Mouse (Mus musculus) liver, postnatal 0 days (tissue): ENCODE measurements around the gene Tfe3. TPM values are rescaled to one million over a fixed set of nuclear protein-coding genes. Genes with fewer than 3 reads are reported as not detected.
"Not testable (repeated sequence)": the region's sequence is repeated elsewhere in the genome, so short reads cannot be mapped to it uniquely, and the experiment has no call there.

ENCODE experiments used
- ATAC-seq: fragments of 200-750 bp; cut with Nextera tagmentation; 2 replicates; pipeline ENCODE4 v1.8.0; 2017; ENCODE audit warnings: mild to moderate bottlenecking, moderate library complexity
- DNase-seq: peaks from one replicate; pipeline ENCODE4 v3.0.0-alpha.2; 2016
- H3K27ac ChIP-seq: fragments of 300-500 bp; sonication (generic); 2 replicates; pipeline ENCODE4 v1.5.1; 2014; ENCODE audit warnings: antibody characterized with exemption, moderate library complexity, mild to moderate bottlenecking, low read depth
- H3K27me3 ChIP-seq: fragments of 300-500 bp; sonication (generic); 2 replicates; pipeline ENCODE4 v1.6.1; 2014; ENCODE audit warnings: low read length, control low read depth, mixed read lengths; ENCODE audit not compliant: insufficient read depth
- H3K36me3 ChIP-seq: fragments of 300-500 bp; sonication (generic); replicated peaks from 2 replicates; pipeline ENCODE4 v1.6.1; 2014; ENCODE audit warnings: mild to moderate bottlenecking, control low read depth, low read length, moderate library complexity, mixed read lengths; ENCODE audit not compliant: insufficient read depth
- H3K4me1 ChIP-seq: fragments of 300-500 bp; sonication (generic); 2 replicates; pipeline ENCODE4 v1.6.1; 2014; ENCODE audit warnings: antibody characterized with exemption, mild to moderate bottlenecking, control low read depth; ENCODE audit not compliant: insufficient read depth
- H3K4me2 ChIP-seq: fragments of 300-500 bp; sonication (generic); 2 replicates; pipeline ENCODE4 v1.6.1; 2014; ENCODE audit warnings: low read depth, mild to moderate bottlenecking, low read length, moderate library complexity, mixed read lengths
- H3K4me3 ChIP-seq: fragments of 300-500 bp; sonication (generic); 2 replicates; pipeline ENCODE4 v1.5.1; 2014; ENCODE audit warnings: low read depth, low read length
- H3K9ac ChIP-seq: fragments of 300-500 bp; sonication (generic); replicated peaks from 2 replicates; pipeline ENCODE4 v1.6.1; 2014; ENCODE audit warnings: mild to moderate bottlenecking, moderate library complexity
- H3K9me3 ChIP-seq: fragments of 300-500 bp; sonication (generic); 2 replicates; pipeline ENCODE4 v1.6.1; 2016; ENCODE audit warnings: mild to moderate bottlenecking, control low read depth, low read length, mixed read lengths
- CTCF ChIP-seq: sonication (generic); IDR thresholded peaks from 2 replicates; pipeline ENCODE4 v1.5.1; 2016; ENCODE audit warnings: antibody characterized with exemption, low read depth
- EP300 ChIP-seq: IDR thresholded peaks from 2 replicates; pipeline ENCODE4 v1.6.1; 2016; ENCODE audit warnings: antibody characterized with exemption, low read depth, mild to moderate bottlenecking
- WGBS: fragments of 180-500 bp; shearing (Covaris S2); extraction: QIAGEN DNeasy Blood & Tissue Kit; methylation state at CpG from one replicate; pipeline ENCODE4 v1.1.7; 2014; ENCODE audit not compliant: insufficient replicate concordance; 5-methylcytosine and 5-hydroxymethylcytosine counted together
- polyA plus RNA-seq: library from polyadenylated mRNA; unstranded; fragments of >200 nt; fragmentation: Nextera tagmentation; extraction: Ambion mirVana; gene quantifications from 2 replicates; pipeline ENCODE4 v1.2.1, GENCODE M21; 2015

Tfe3 gene
- 9.6 and 10.3 TPM in 2 replicates for polyA plus RNA-seq

GRCm38 (mm10) chrX:7762137-7762920 lies at the start of gene Tfe3:
Tfe3 (plus strand) TSS chrX:7762560.
- peaks cover 14% of the 10 kb centered on the region; the same call in 1 of the 2 replicates for H3K4me1 ChIP-seq
- H3K27me3 ChIP-seq: no peaks in the 10 kb centered on the region
- ATAC-seq (peak; percentile 96), DNase-seq (peak; percentile 91)
- TF ChIP-seq EP300: no peak
- no peak for TF ChIP-seq CTCF
- peak within 1 kb of the TSS; percentile 66 for H3K27ac ChIP-seq
- H3K36me3 ChIP-seq: peaks cover 5% of the 10 kb centered on the region; the same call in 1 of the 2 replicates
- H3K4me2 ChIP-seq: peak within 1 kb of the TSS; percentile 64
- 7% methylated on average over 33 of the region's 38 CpGs for WGBS
- peak within 1 kb of the TSS; percentile 72 for H3K9ac ChIP-seq
- no peaks in the 10 kb centered on the region for H3K9me3 ChIP-seq
- peak within 1 kb of the TSS; percentile 62 for H3K4me3 ChIP-seq

GRCm38 (mm10) chrX:7713764-7714134 lies 48.6 kb upstream of the Tfe3 start:
- 25% methylated on average over 4 of the region's 12 CpGs for WGBS
- H3K4me3 ChIP-seq: peak overlapping the region; percentile 46
- DNase-seq, H3K4me1 ChIP-seq, H3K27ac ChIP-seq, H3K9me3 ChIP-seq, H3K27me3 ChIP-seq, H3K36me3 ChIP-seq: not testable (repeated sequence)
- H3K9ac ChIP-seq: peak overlapping the region; percentile 44; the same call in 1 of the 2 replicates
- ATAC-seq: peak; percentile 6
- peak overlapping the region; percentile 62 for H3K4me2 ChIP-seq

DNA sequence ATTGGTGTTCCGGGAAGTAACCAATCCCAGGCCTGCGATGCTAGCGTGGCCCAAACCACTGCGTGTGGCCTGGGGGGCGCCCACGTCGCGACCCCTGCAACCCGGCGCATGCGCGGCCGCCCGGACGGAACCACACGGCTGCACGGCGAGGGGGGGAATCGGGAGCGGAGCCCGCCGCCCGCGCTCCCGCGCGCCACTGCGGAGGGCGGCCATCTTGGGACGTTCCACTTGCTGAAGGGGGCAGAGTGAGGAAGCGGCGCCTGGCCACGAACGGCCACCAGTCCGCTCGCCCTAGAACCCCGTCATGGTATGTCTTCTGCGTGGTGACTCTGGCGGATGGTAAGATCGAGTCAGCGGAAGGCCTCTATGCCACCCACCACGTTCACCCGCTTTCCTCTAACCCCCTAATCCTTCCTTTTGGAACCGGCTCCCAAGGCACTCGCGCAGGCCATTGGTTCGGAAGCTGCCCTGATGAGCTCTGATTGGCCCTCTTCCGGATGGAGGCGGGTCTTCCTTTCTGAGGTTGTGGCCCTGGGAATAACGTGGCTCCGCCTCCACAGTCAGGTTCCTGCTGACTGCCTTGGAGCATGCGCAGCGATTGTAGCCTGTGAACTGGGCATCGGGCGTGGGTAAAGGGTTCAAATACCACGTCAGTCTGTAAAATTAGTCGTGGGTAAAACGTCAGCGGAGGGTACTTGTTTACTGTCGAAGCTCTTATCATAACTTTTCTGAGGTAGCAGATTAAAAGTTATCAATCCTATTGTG lies 48.0 kb upstream of the Tfe3 start, which contains the start of gene Wdr45:
Gene Wdr45, plus strand, starts transcription at position 199 of the 765 bp plus-strand sequence.
- ATAC-seq: peak; percentile 96
- not testable (repeated sequence) for H3K27me3 ChIP-seq, H3K36me3 ChIP-seq, H3K27ac ChIP-seq, H3K9me3 ChIP-seq, H3K4me1 ChIP-seq
- peak within 1 kb of the TSS; percentile 46 for H3K4me3 ChIP-seq
- WGBS: 21% methylated on average over 19 of the region's 60 CpGs
- peak within 1 kb of the TSS; percentile 44; the same call in 1 of the 2 replicates for H3K9ac ChIP-seq
- peak within 1 kb of the TSS; percentile 62 for H3K4me2 ChIP-seq
- peak; percentile 92 for DNase-seq

DNA sequence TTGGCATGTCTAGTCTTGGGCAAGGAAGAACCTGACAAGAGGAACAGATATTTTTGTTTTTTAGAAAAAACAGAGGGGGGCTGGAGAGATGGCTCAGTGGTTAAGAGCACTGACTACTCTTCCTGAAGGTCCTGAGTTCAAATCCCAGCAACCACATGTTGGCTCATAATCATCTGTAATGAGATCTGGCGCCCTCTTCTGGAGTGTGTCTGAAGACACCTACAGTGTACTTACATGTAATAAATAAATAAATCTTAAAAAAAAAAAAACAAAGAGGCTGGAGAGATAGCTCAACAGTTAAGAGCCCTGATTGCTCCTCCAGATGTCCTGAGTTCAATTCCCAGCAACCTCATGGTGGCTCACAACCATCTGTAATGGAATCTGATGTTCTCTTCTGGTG lies 46.3 kb upstream of the Tfe3 start:
- H3K4me2 ChIP-seq, H3K4me3 ChIP-seq, H3K9ac ChIP-seq, H3K36me3 ChIP-seq, H3K27me3 ChIP-seq, H3K9me3 ChIP-seq, H3K4me1 ChIP-seq, H3K27ac ChIP-seq, DNase-seq, ATAC-seq: not testable (repeated sequence)
- TF ChIP-seq CTCF: peak; percentile 30; the same call in 1 of the 2 replicates
- 42% methylated on average over 1 of the region's 1 CpGs for WGBS

DNA sequence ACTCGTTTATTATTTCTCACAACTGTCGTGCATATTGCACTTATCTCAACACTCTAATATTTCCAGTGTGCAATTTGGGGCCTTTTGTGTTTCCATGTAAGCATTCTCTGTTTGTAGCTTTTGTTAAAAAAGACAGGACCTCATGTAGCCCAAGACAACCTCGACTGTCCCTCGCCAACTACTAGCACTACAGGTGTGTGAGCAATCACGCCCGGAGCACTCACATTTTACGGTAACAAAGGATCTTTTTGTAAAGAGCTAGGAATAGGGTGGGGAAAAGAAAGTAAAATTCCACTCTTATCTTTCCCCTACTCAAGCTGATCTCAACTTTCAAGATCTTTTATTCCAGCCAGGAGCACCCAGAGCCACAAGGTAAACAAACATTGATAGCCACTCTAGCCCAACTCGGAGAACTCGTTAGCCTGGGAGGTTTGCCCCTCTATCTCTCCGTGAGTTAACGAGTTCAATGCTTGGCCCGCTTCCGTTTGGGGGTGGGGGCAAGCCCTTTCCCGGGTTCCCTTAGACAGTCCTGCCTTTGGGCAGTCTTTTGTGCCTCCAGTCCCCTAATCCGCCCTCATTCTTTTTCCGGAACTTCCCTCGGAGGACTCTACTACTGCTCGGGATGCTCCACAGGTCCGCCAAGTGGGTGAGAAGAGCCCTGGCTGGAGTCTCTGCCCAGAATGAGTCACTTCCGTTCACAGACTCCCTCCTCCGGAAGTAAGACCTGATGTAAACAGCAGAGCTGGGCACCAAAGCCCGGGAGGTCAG lies 40.7 kb upstream of the Tfe3 start, which contains the start of gene Gm45208:
Gene Gm45208, plus strand, starts transcription at position 732 of the 768 bp plus-strand sequence.
- 17% methylated on average over 22 of the region's 22 CpGs for WGBS
- no peaks in the 10 kb centered on the region for H3K9me3 ChIP-seq
- H3K27ac ChIP-seq: peak within 1 kb of the TSS; percentile 95
- TF ChIP-seq CTCF (no peak), EP300 (peak; percentile 68; the same call in 1 of the 2 replicates)
- peak within 1 kb of the TSS; percentile 77 for H3K9ac ChIP-seq
- ATAC-seq (peak; percentile 95), DNase-seq (peak; percentile 75)
- peaks cover 9% of the 10 kb centered on the region; the same call in 1 of the 2 replicates for H3K36me3 ChIP-seq
- no peaks in the 10 kb centered on the region for H3K4me1 ChIP-seq
- peak within 1 kb of the TSS; percentile 74 for H3K4me2 ChIP-seq
- H3K4me3 ChIP-seq: peak within 1 kb of the TSS; percentile 73
- no peaks in the 10 kb centered on the region for H3K27me3 ChIP-seq

GRCm38 (mm10) chrX:7722282-7722611 lies 40.1 kb upstream of the Tfe3 start:
- Histone ChIP-seq H3K27me3 (no peaks in the 10 kb centered on the region), H3K4me1 (no peaks in the 10 kb centered on the region)
- ATAC-seq: no peak

More at GRCm38 (mm10) chrX:7722282-7722611, 40.1 kb upstream of the Tfe3 start:
- TF ChIP-seq CTCF (no peak), EP300 (0 out of 2 replicates have a peak, but pooled peaks have one; percentile 13)
- H3K36me3 ChIP-seq: peaks cover 11% of the 10 kb centered on the region; the same call in 1 of the 2 replicates
- H3K9ac ChIP-seq: peak overlapping the region; percentile 77
- peak overlapping the region; percentile 95 for H3K27ac ChIP-seq
- H3K4me2 ChIP-seq: peak overlapping the region; percentile 74
- WGBS: 18% methylated on average over 11 of the region's 11 CpGs
- H3K9me3 ChIP-seq: no peaks in the 10 kb centered on the region
- no peak for DNase-seq
- H3K4me3 ChIP-seq: peak overlapping the region; percentile 73
